Mouse (Mus musculus): ENCODE data around the gene Me1.
"Not testable (repeated sequence)": the region's sequence is repeated elsewhere in the genome, so short reads cannot be mapped to it uniquely, and the experiment has no call there.

Gene Me1

GRCm38 (mm10) chr9:86652194-86652593 lies 43.6 kb downstream of the Me1 start:
- DNase-seq (ENCODE audit: low spot score) = no peak

GRCm38 (mm10) chr9:86651254-86651653 lies 44.5 kb downstream of the Me1 start:
- DNase-seq (ENCODE audit: low spot score) = no peak

- DNase-seq (ENCODE audit: low spot score) = no peak
These were observed 44.9 kb downstream of the Me1 start for GRCm38 (mm10) chr9:86650822-86651221.

- DNase-seq (ENCODE audit: low spot score) = no peak
These were observed 47.7 kb downstream of the Me1 start for GRCm38 (mm10) chr9:86647931-86648550.

- no peak for DNase-seq (ENCODE audit: low spot score)
These were observed 48.9 kb downstream of the Me1 start for GRCm38 (mm10) chr9:86646807-86647206.

GRCm38 (mm10) chr9:86643497-86643896 lies 52.3 kb downstream of the Me1 start:
- no peak for DNase-seq (ENCODE audit: low spot score)

GRCm38 (mm10) chr9:86638771-86639170 lies 57.0 kb downstream of the Me1 start:
- DNase-seq (ENCODE audit: low spot score) = no peak

GRCm38 (mm10) chr9:86631153-86631552 lies 64.6 kb downstream of the Me1 start:
- DNase-seq (ENCODE audit: low spot score) = no peak

- no peak for DNase-seq (ENCODE audit: low spot score)
These were observed 65.3 kb downstream of the Me1 start for GRCm38 (mm10) chr9:86630352-86630931.

- DNase-seq (ENCODE audit: low spot score) = no peak
These were observed 66.4 kb downstream of the Me1 start for GRCm38 (mm10) chr9:86629379-86629778.

GRCm38 (mm10) chr9:86627745-86628496 lies 67.8 kb downstream of the Me1 start:
- DNase-seq (ENCODE audit: low spot score) = peak; percentile 58

- DNase-seq (ENCODE audit: low spot score) = no peak
These were observed 68.8 kb downstream of the Me1 start for GRCm38 (mm10) chr9:86626906-86627305.

GRCm38 (mm10) chr9:86624781-86625180 lies 71.0 kb downstream of the Me1 start:
- no peak for DNase-seq (ENCODE audit: low spot score)

- DNase-seq (ENCODE audit: low spot score) = no peak
These were observed 71.7 kb downstream of the Me1 start for GRCm38 (mm10) chr9:86624039-86624438.

- no peak for DNase-seq (ENCODE audit: low spot score)
These were observed 73.7 kb downstream of the Me1 start for GRCm38 (mm10) chr9:86622062-86622461.

GRCm38 (mm10) chr9:86619341-86620139 lies 76.2 kb downstream of the Me1 start:
- no peak for DNase-seq (ENCODE audit: low spot score)

- DNase-seq (ENCODE audit: low spot score) = no peak
These were observed 77.8 kb downstream of the Me1 start for GRCm38 (mm10) chr9:86617837-86618492.

GRCm38 (mm10) chr9:86615765-86616164 lies 80.0 kb downstream of the Me1 start:
- no peak for DNase-seq (ENCODE audit: low spot score)

- DNase-seq (ENCODE audit: low spot score) = no peak
These were observed 83.7 kb downstream of the Me1 start for GRCm38 (mm10) chr9:86612091-86612490.

- DNase-seq (ENCODE audit: low spot score) = no peak
These were observed 90.0 kb downstream of the Me1 start for GRCm38 (mm10) chr9:86605776-86606175.

GRCm38 (mm10) chr9:86599723-86600303 lies 95.9 kb downstream of the Me1 start:
- no peak for DNase-seq (ENCODE audit: low spot score)

- not testable (repeated sequence) for DNase-seq (ENCODE audit: low spot score)
These were observed 98.8 kb downstream of the Me1 start for GRCm38 (mm10) chr9:86596983-86597382.

All from layer of hippocampus, adult 9-10 months (tissue).